8 mouse cellular contexts compared by ENCODE assay signal in genomic region chr19:6855225-6856031, GRCm38 (mm10). TPM values are rescaled to one million over a fixed set of nuclear protein-coding genes. Genes with fewer than 3 reads are reported as not detected.
DNase-seq lines count a peak whose midpoint lies in the region; ATAC-seq lines count a peak whose summit lies in the region.

No protein-coding gene starts in this region.

- H3K9ac ChIP-seq in embryonic facial prominence, embryonic 11.5 days (replicated peaks; ENCODE audit: low read length) = peak overlapping the region; percentile 37; the same call in 1 of the 2 replicates
- peak overlapping the region; percentile 53 for H3K9ac ChIP-seq in liver, embryonic 11.5 days (ENCODE audit: low read depth, low read length)
- no peak overlapping the region for H3K9ac ChIP-seq in neural tube, embryonic 14.5 days (replicated peaks; ENCODE audit: low read depth, low read length)

- peak; percentile 85 for DNase-seq in left cerebral cortex, postnatal 4 days
- no peak for DNase-seq in left cerebral cortex, postnatal 25 days (ENCODE audit: low spot score in 2 of 2)
- DNase-seq in embryonic facial prominence, embryonic 11.5 days (ENCODE audit: low spot score) = peak; percentile 76
- peak; percentile 35 to 59 for DNase-seq in heart, postnatal 14 days
- peak; percentile 76 for DNase-seq in liver, embryonic 11.5 days (ENCODE audit: low spot score)
- no peak for DNase-seq in frontal cortex, postnatal 25 days (ENCODE audit: low spot score in 2 of 2)
- DNase-seq in left cerebral cortex, adult 11 months (ENCODE audit: low spot score) = no peak

- no peaks in the 10 kb centered on the region; the same call in 1 of the 2 replicates for H3K27me3 ChIP-seq in embryonic facial prominence, embryonic 11.5 days (ENCODE audit: control insufficient read depth, insufficient read depth, low read length)
- H3K27me3 ChIP-seq in liver, embryonic 11.5 days (replicated peaks; ENCODE audit: control insufficient read depth, insufficient read depth, low read length) = peaks cover 3% of the 10 kb centered on the region; the same call in 1 of the 2 replicates
- H3K27me3 ChIP-seq in neural tube, embryonic 14.5 days (ENCODE audit: control insufficient read depth, insufficient read depth, low read length) = no peaks in the 10 kb centered on the region

- H3K4me1 ChIP-seq in embryonic facial prominence, embryonic 11.5 days (ENCODE audit: control insufficient read depth, insufficient read depth, low read length) = peaks cover 4% of the 10 kb centered on the region; the same call in 1 of the 2 replicates
- H3K4me1 ChIP-seq in liver, embryonic 11.5 days (replicated peaks; ENCODE audit: control insufficient read depth, insufficient read depth, low read length) = peaks cover 20% of the 10 kb centered on the region
- no peaks in the 10 kb centered on the region for H3K4me1 ChIP-seq in neural tube, embryonic 14.5 days (ENCODE audit: control insufficient read depth, insufficient read depth, low read length)

- ATAC-seq in embryonic facial prominence, embryonic 11.5 days (replicated peaks; ENCODE audit: insufficient number of reproducible peaks, low FRiP score, low TSS enrichment, low read depth) = peak; percentile 40; the same call in 1 of the 2 replicates
- ATAC-seq in liver, embryonic 11.5 days (replicated peaks; ENCODE audit: low FRiP score) = peak; percentile 66
- peak; percentile 49; the same call in 1 of the 2 replicates for ATAC-seq in neural tube, embryonic 14.5 days (ENCODE audit: low read depth)

- intact Hi-C loops in left cerebral cortex, postnatal 4 days (cut with DNase I) = no loop called here
- intact Hi-C loops in left cerebral cortex, postnatal 25 days (cut with DNase I) = loop anchor here (5.0 kb wide), 2 partner anchors 52 to 363 kb away; partner anchors contain the start of gene Trmt112
- intact Hi-C loops in heart, postnatal 14 days (cut with DNase I) = no loop called here

- 7% methylated on average over 38 of the region's 38 CpGs for WGBS in embryonic facial prominence, embryonic 11.5 days
- 14% methylated on average over 38 of the region's 38 CpGs for WGBS in liver, embryonic 11.5 days
- WGBS in neural tube, embryonic 14.5 days = 7% methylated on average over 38 of the region's 38 CpGs

- H3K27ac ChIP-seq in embryonic facial prominence, embryonic 11.5 days (replicated peaks; ENCODE audit: low read depth, low read length) = no peak overlapping the region
- H3K27ac ChIP-seq in liver, embryonic 11.5 days (ENCODE audit: low read depth, low read length) = no peak overlapping the region
- H3K27ac ChIP-seq in neural tube, embryonic 14.5 days (ENCODE audit: low read depth, low read length) = no peak overlapping the region

- H3K4me2 ChIP-seq in embryonic facial prominence, embryonic 11.5 days (ENCODE audit: low read depth, low read length) = peak overlapping the region; percentile 32
- H3K4me2 ChIP-seq in liver, embryonic 11.5 days = peak overlapping the region; percentile 67
- peak overlapping the region; percentile 7; the same call in 1 of the 2 replicates for H3K4me2 ChIP-seq in neural tube, embryonic 14.5 days (ENCODE audit: low read depth, low read length)

- no peaks in the 10 kb centered on the region for H3K9me3 ChIP-seq in embryonic facial prominence, embryonic 11.5 days (replicated peaks; ENCODE audit: control insufficient read depth, low read length)
- H3K9me3 ChIP-seq in liver, embryonic 11.5 days (ENCODE audit: control insufficient read depth, low read length) = no peaks in the 10 kb centered on the region
- H3K9me3 ChIP-seq in neural tube, embryonic 14.5 days (ENCODE audit: control insufficient read depth, low read length) = no peaks in the 10 kb centered on the region

- H3K36me3 ChIP-seq in embryonic facial prominence, embryonic 11.5 days (replicated peaks; ENCODE audit: control insufficient read depth, insufficient read depth, low read depth, low read length) = no peaks in the 10 kb centered on the region
- H3K36me3 ChIP-seq in liver, embryonic 11.5 days (ENCODE audit: control insufficient read depth, insufficient read depth, low read length) = no peaks in the 10 kb centered on the region
- no peaks in the 10 kb centered on the region for H3K36me3 ChIP-seq in neural tube, embryonic 14.5 days (ENCODE audit: control insufficient read depth, insufficient read depth, low read length)

- H3K4me3 ChIP-seq in embryonic facial prominence, embryonic 11.5 days (ENCODE audit: low read depth, low read length) = 0 out of 2 replicates have a peak overlapping the region, but pooled peaks have one; percentile 3
- peak overlapping the region; percentile 34 for H3K4me3 ChIP-seq in liver, embryonic 11.5 days (ENCODE audit: low read depth, low read length)
- no peak overlapping the region for H3K4me3 ChIP-seq in neural tube, embryonic 14.5 days (ENCODE audit: low read depth, low read length)

RNA-seq across cellular contexts. Expression of gene Ccdc88b, which starts 2.6 kb away (rescaled TPM):
- under 1 TPM; 0.82 to 0.91 TPM for total RNA-seq in left cerebral cortex, postnatal 4 days (2021)
- total RNA-seq in left cerebral cortex, postnatal 25 days (2021) = 1 to 10 TPM; 2.0 to 2.2 TPM
- 0.39 and 0.88 TPM in 2 replicates for polyA plus RNA-seq in embryonic facial prominence, embryonic 11.5 days (2014; fragmentation: Nextera tagmentation; extraction: Ambion mirVana)
- 1 to 10 TPM; 1.0 to 1.7 TPM for total RNA-seq in heart, postnatal 14 days (2021)
- 2.8 and 4.4 TPM in 2 replicates for polyA plus RNA-seq in liver, embryonic 11.5 days (2014; fragmentation: Nextera tagmentation; extraction: Ambion mirVana)
- 0.32 TPM in 2 replicates for polyA plus RNA-seq in neural tube, embryonic 14.5 days (2014; fragmentation: Nextera tagmentation; extraction: Ambion mirVana)

RNA-seq across cellular contexts. Expression of gene Rps6ka4, which starts 15.0 kb away (rescaled TPM):
- 10 to 100 TPM; 22.5 to 23.5 TPM for total RNA-seq in left cerebral cortex, postnatal 4 days (2021)
- total RNA-seq in left cerebral cortex, postnatal 25 days (2021) = 10 to 100 TPM; 30.8 to 36.4 TPM
- polyA plus RNA-seq in embryonic facial prominence, embryonic 11.5 days (2014; fragmentation: Nextera tagmentation; extraction: Ambion mirVana) = 5.9 TPM in 2 replicates
- total RNA-seq in heart, postnatal 14 days (2021) = 10 to 100 TPM; 14.8 to 18.2 TPM
- polyA plus RNA-seq in liver, embryonic 11.5 days (2014; fragmentation: Nextera tagmentation; extraction: Ambion mirVana) = 11.5 and 12.6 TPM in 2 replicates
- polyA plus RNA-seq in neural tube, embryonic 14.5 days (2014; fragmentation: Nextera tagmentation; extraction: Ambion mirVana) = 9.6 and 10.4 TPM in 2 replicates

RNA-seq across cellular contexts. Expression of gene Trmt112, which starts 54.1 kb away (rescaled TPM):
- total RNA-seq in left cerebral cortex, postnatal 4 days (2021) = 10 to 100 TPM; 42.5 to 43.0 TPM
- 10 to 100 TPM; 35.0 to 43.2 TPM for total RNA-seq in left cerebral cortex, postnatal 25 days (2021)
- polyA plus RNA-seq in embryonic facial prominence, embryonic 11.5 days (2014; fragmentation: Nextera tagmentation; extraction: Ambion mirVana) = 159 and 166 TPM in 2 replicates
- total RNA-seq in heart, postnatal 14 days (2021) = 10 to 100 TPM; 26.7 to 30.6 TPM
- polyA plus RNA-seq in liver, embryonic 11.5 days (2014; fragmentation: Nextera tagmentation; extraction: Ambion mirVana) = 167 and 169 TPM in 2 replicates
- 104 and 106 TPM in 2 replicates for polyA plus RNA-seq in neural tube, embryonic 14.5 days (2014; fragmentation: Nextera tagmentation; extraction: Ambion mirVana)

RNA-seq across cellular contexts. Expression of gene Prdx5, which starts 54.5 kb away (rescaled TPM):
- 100 to 1,000 TPM; 203 to 204 TPM for total RNA-seq in left cerebral cortex, postnatal 4 days (2021)
- total RNA-seq in left cerebral cortex, postnatal 25 days (2021) = 100 to 1,000 TPM; 337 to 358 TPM
- 110 and 128 TPM in 2 replicates for polyA plus RNA-seq in embryonic facial prominence, embryonic 11.5 days (2014; fragmentation: Nextera tagmentation; extraction: Ambion mirVana)
- total RNA-seq in heart, postnatal 14 days (2021) = 100 to 1,000 TPM; 595 to 603 TPM
- polyA plus RNA-seq in liver, embryonic 11.5 days (2014; fragmentation: Nextera tagmentation; extraction: Ambion mirVana) = 106 and 117 TPM in 2 replicates
- polyA plus RNA-seq in neural tube, embryonic 14.5 days (2014; fragmentation: Nextera tagmentation; extraction: Ambion mirVana) = 240 and 272 TPM in 2 replicates

Comparison
In these comparisons a context has a peak if more than half of its experiments do, and no peak if none do; other contexts are left out.
1. DNase-seq: peak in left cerebral cortex, postnatal 4 days (single experiment), embryonic facial prominence, embryonic 11.5 days (single experiment), heart, postnatal 14 days (2 of 2) and liver, embryonic 11.5 days (single experiment); none in left cerebral cortex, postnatal 25 days (0 of 2), frontal cortex, postnatal 25 days (0 of 2) and left cerebral cortex, adult 11 months (single experiment).
2. H3K4me2 ChIP-seq: peak in every context shown above with its lines; median percentile 67 in liver, embryonic 11.5 days; 32 in embryonic facial prominence, embryonic 11.5 days; 7 in neural tube, embryonic 14.5 days.
3. Peak in every context shown above with its lines, with median percentiles within 50 percentile points of each other: ATAC-seq.